Mouse (Mus musculus) C2C12 (cell line): ENCODE data around the gene Tmprss9.

Source experiments
- CTCF ChIP-seq: IDR thresholded peaks from one replicate; pipeline ENCODE4 v1.5.1; 2011; ENCODE audit not compliant: control insufficient read depth, insufficient read depth, insufficient read length
- MAX ChIP-seq: IDR thresholded peaks from one replicate; pipeline ENCODE4 v1.6.1; 2011; ENCODE audit warnings: mild to moderate bottlenecking, control low read depth
- MYOG ChIP-seq: IDR thresholded peaks from one replicate; pipeline ENCODE4 v1.6.1; 2011; ENCODE audit not compliant: control insufficient read depth, insufficient read length; ENCODE audit errors: extremely low read depth
- USF1 ChIP-seq: IDR thresholded peaks from one replicate; pipeline ENCODE4 v1.6.1; 2011; ENCODE audit warnings: low read depth, mild to moderate bottlenecking, control low read depth, moderate library complexity

GRCm38 (mm10) chr10:80823847-80824643 is 47.6 kb upstream of the Tmprss9 start:
- TF ChIP-seq CTCF (no peak), USF1 (no peak), MAX (no peak), MYOG (no peak)
